Mouse (Mus musculus): Measurements from ENCODE around the gene Tsc2.

The Tsc2 gene

GRCm38 (mm10) chr17:24646381-24646780 is 14.0 kb upstream of the Tsc2 start:
- DNase-seq: no peak

- no peak for DNase-seq
Observed at GRCm38 (mm10) chr17:24645916-24646315, 13.5 kb upstream of the Tsc2 start.

GRCm38 (mm10) chr17:24644875-24645721 is 12.7 kb upstream of the Tsc2 start:
- DNase-seq: no peak

GRCm38 (mm10) chr17:24644030-24644715 is 11.7 kb upstream of the Tsc2 start:
- no peak for DNase-seq

GRCm38 (mm10) chr17:24642791-24643343 is 10.4 kb upstream of the Tsc2 start:
- no peak for DNase-seq

- no peak for DNase-seq
Observed at GRCm38 (mm10) chr17:24641944-24642343, 9.5 kb upstream of the Tsc2 start.

- DNase-seq: no peak
Observed at GRCm38 (mm10) chr17:24640581-24640980, 8.2 kb upstream of the Tsc2 start.

- no peak for DNase-seq
Observed at GRCm38 (mm10) chr17:24640119-24640518, 7.7 kb upstream of the Tsc2 start.

GRCm38 (mm10) chr17:24639571-24639988 is 7.2 kb upstream of the Tsc2 start:
- DNase-seq: no peak

GRCm38 (mm10) chr17:24638840-24639239 is 6.4 kb upstream of the Tsc2 start:
- no peak for DNase-seq

- DNase-seq: no peak
Observed at GRCm38 (mm10) chr17:24638214-24638613, 5.8 kb upstream of the Tsc2 start.

GRCm38 (mm10) chr17:24636781-24637481 is 4.5 kb upstream of the Tsc2 start:
- no peak for DNase-seq

- DNase-seq: no peak
Observed at GRCm38 (mm10) chr17:24635694-24636093, 3.3 kb upstream of the Tsc2 start.

GRCm38 (mm10) chr17:24635024-24635423 is 2.6 kb upstream of the Tsc2 start:
- no peak for DNase-seq

GRCm38 (mm10) chr17:24633831-24634230 is 1.4 kb upstream of the Tsc2 start:
- no peak for DNase-seq

- no peak for DNase-seq
Observed at GRCm38 (mm10) chr17:24632813-24633449, 501 bp upstream of the Tsc2 start.

- no peak for DNase-seq
Observed at GRCm38 (mm10) chr17:24630072-24630471, 2.4 kb downstream of the Tsc2 start.

- peak; percentile 86 to 89 for DNase-seq
Observed at GRCm38 (mm10) chr17:24628646-24629045, 3.8 kb downstream of the Tsc2 start.

- DNase-seq: no peak
Observed at GRCm38 (mm10) chr17:24625472-24625871, 7.0 kb downstream of the Tsc2 start.

GRCm38 (mm10) chr17:24617561-24618194 is 14.8 kb downstream of the Tsc2 start:
- no peak for DNase-seq

- DNase-seq: no peak
Observed at GRCm38 (mm10) chr17:24610711-24611110, 21.7 kb downstream of the Tsc2 start.

- DNase-seq: no peak
Observed at GRCm38 (mm10) chr17:24608874-24609273, 23.6 kb downstream of the Tsc2 start.
